Mouse (Mus musculus): ENCODE measurements around the gene Ascc2.
"Not testable (repeated sequence)": the region's sequence is repeated elsewhere in the genome, so short reads cannot be mapped to it uniquely, and the experiment has no call there.

Gene Ascc2

GRCm38 (mm10) chr11:4633420-4633819, 4.1 kb upstream of the Ascc2 start:
- no peak for DNase-seq (ENCODE audit: low read depth, low spot score)

GRCm38 (mm10) chr11:4634395-4634794, 3.2 kb upstream of the Ascc2 start:
- DNase-seq (ENCODE audit: low read depth, low spot score), result no peak

- no peak for DNase-seq (ENCODE audit: low read depth, low spot score)
These were observed 685 bp upstream of the Ascc2 start for GRCm38 (mm10) chr11:4636782-4637342.

- no peak for DNase-seq (ENCODE audit: low read depth, low spot score)
These were observed 714 bp downstream of the Ascc2 start for GRCm38 (mm10) chr11:4638261-4638660.

- no peak for DNase-seq (ENCODE audit: low read depth, low spot score)
These were observed 3.6 kb downstream of the Ascc2 start for GRCm38 (mm10) chr11:4641185-4641584.

- DNase-seq (ENCODE audit: low read depth, low spot score), result no peak
These were observed 6.2 kb downstream of the Ascc2 start for GRCm38 (mm10) chr11:4643722-4644121.

GRCm38 (mm10) chr11:4645180-4645579, 7.6 kb downstream of the Ascc2 start:
- not testable (repeated sequence) for DNase-seq (ENCODE audit: low read depth, low spot score)

- DNase-seq (ENCODE audit: low read depth, low spot score), result no peak
These were observed 8.9 kb downstream of the Ascc2 start for GRCm38 (mm10) chr11:4646409-4646808.

GRCm38 (mm10) chr11:4659818-4660217, 22.3 kb downstream of the Ascc2 start:
- peak; percentile 65 for DNase-seq (ENCODE audit: low read depth, low spot score)

- DNase-seq (ENCODE audit: low read depth, low spot score), result peak; percentile 31
These were observed 22.9 kb downstream of the Ascc2 start for GRCm38 (mm10) chr11:4660309-4661025.

- peak; percentile 82 for DNase-seq (ENCODE audit: low read depth, low spot score)
These were observed 23.8 kb downstream of the Ascc2 start for GRCm38 (mm10) chr11:4661324-4661723.

GRCm38 (mm10) chr11:4661871-4662495, 24.4 kb downstream of the Ascc2 start:
- DNase-seq (ENCODE audit: low read depth, low spot score), result peak; percentile 57

GRCm38 (mm10) chr11:4662496-4662878, 24.9 kb downstream of the Ascc2 start:
- no peak for DNase-seq (ENCODE audit: low read depth, low spot score)

GRCm38 (mm10) chr11:4671736-4672135, 34.2 kb downstream of the Ascc2 start:
- no peak for DNase-seq (ENCODE audit: low read depth, low spot score)

- no peak for DNase-seq (ENCODE audit: low read depth, low spot score)
These were observed 37.0 kb downstream of the Ascc2 start for GRCm38 (mm10) chr11:4674593-4674992.

- no peak for DNase-seq (ENCODE audit: low read depth, low spot score)
These were observed 37.6 kb downstream of the Ascc2 start for GRCm38 (mm10) chr11:4675126-4675562.

GRCm38 (mm10) chr11:4675693-4676092, 38.1 kb downstream of the Ascc2 start:
- no peak for DNase-seq (ENCODE audit: low read depth, low spot score)

- DNase-seq (ENCODE audit: low read depth, low spot score), result no peak
These were observed 39.8 kb downstream of the Ascc2 start for GRCm38 (mm10) chr11:4677250-4677872.

- DNase-seq (ENCODE audit: low read depth, low spot score), result no peak
These were observed 41.3 kb downstream of the Ascc2 start for GRCm38 (mm10) chr11:4678700-4679440.

- DNase-seq (ENCODE audit: low read depth, low spot score), result no peak
These were observed 41.9 kb downstream of the Ascc2 start for GRCm38 (mm10) chr11:4679441-4679832.

- DNase-seq (ENCODE audit: low read depth, low spot score), result no peak
These were observed 42.6 kb downstream of the Ascc2 start for GRCm38 (mm10) chr11:4680126-4680525.

- no peak for DNase-seq (ENCODE audit: low read depth, low spot score)
These were observed 46.0 kb downstream of the Ascc2 start for GRCm38 (mm10) chr11:4683516-4683915.
